In the genomic region with DNA sequence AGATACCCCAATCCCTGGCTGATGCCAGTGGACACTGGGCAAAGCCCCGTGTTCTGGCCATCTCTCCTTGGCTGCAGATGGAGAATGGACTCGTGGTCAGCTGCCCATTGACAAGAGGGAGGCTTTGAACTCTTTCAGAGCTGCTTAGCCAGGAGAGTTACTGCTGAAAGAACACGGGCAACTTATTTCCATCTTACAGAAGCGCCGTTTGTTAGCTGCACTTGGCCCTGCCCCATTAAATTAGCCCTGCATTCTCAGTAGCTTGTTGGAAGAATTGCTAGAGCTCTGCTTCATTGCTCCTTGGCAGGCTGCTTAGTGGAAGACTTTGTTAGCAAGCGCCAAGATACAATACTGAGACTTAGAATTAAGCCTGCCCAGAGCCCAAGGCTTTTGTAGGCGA, we compare ENCODE assay signal across 15 mouse cellular contexts.
A peak's percentile ranks its signal among the peaks of the same experiment; 100 is the strongest.
DNase-seq lines count a peak whose midpoint lies in the region; ATAC-seq and TF ChIP-seq lines count a peak whose summit lies in the region.
"Had no signal": no experiment of that assay in that cellular context is flagged by ENCODE, and none has a peak within 500 bp of the region (broad histone marks: within the 10 kb centered on the region; RNA-seq: fewer than 3 reads in every experiment).

No protein-coding gene starts in this region.

- peak; percentile 60 for ATAC-seq in midbrain, embryonic 16.5 days
- ATAC-seq in midbrain, embryonic 11.5 days (ENCODE audit: low FRiP score): no peak
- peak; percentile 59; the same call in 1 of the 2 replicates for ATAC-seq in neural tube, embryonic 15.5 days (ENCODE audit: low FRiP score)
- ATAC-seq in stomach, postnatal 0 days (ENCODE audit: low FRiP score, low TSS enrichment): no peak

- DNase-seq in cerebellum, postnatal 14 days: peak; percentile 9 to 25
- no peak for DNase-seq in cerebellum, adult 9-10 months
- DNase-seq in midbrain, embryonic 11.5 days (ENCODE audit: low spot score, missing footprints): no peak
- DNase-seq in layer of hippocampus, adult 2 months (ENCODE audit: low spot score in 2 of 2): peak; percentile 15 to 73
- DNase-seq in thymus, postnatal 0 days (ENCODE audit: low spot score): no peak
- DNase-seq in stomach, postnatal 0 days (ENCODE audit: low spot score): no peak
- DNase-seq: gastrocnemius, postnatal 14 days; heart, postnatal 14 days; kidney, adult 8-10 months; lung, adult 18-20 months; thymus, postnatal 25 days had no signal

- no peaks in the 10 kb centered on the region for H3K36me3 ChIP-seq in midbrain, embryonic 16.5 days (ENCODE audit: control insufficient read depth, insufficient read depth, low read length)
- H3K36me3 ChIP-seq in midbrain, embryonic 11.5 days (ENCODE audit: control insufficient read depth, insufficient read depth, low read length): no peaks in the 10 kb centered on the region
- no peaks in the 10 kb centered on the region for H3K36me3 ChIP-seq in neural tube, embryonic 15.5 days
- H3K36me3 ChIP-seq in stomach, postnatal 0 days (ENCODE audit: control insufficient read depth, insufficient read depth, low read length): no peaks in the 10 kb centered on the region
- H3K36me3 ChIP-seq: limb, embryonic 10.5 days had no signal

- TF ChIP-seq EP300 in stomach, postnatal 0 days (optimal IDR thresholded peaks at IDR 0.05): no peak

- no peak overlapping the region for H3K4me3 ChIP-seq in midbrain, embryonic 16.5 days (ENCODE audit: low read depth, low read length)
- H3K4me3 ChIP-seq in midbrain, embryonic 11.5 days (ENCODE audit: low read depth, low read length): no peak overlapping the region
- H3K4me3 ChIP-seq in layer of hippocampus, adult 2 months: no peak overlapping the region
- no peak overlapping the region for H3K4me3 ChIP-seq in neural tube, embryonic 15.5 days (replicated peaks)
- no peak overlapping the region for H3K4me3 ChIP-seq in stomach, postnatal 0 days (ENCODE audit: low read depth, low read length)
- H3K4me3 ChIP-seq: limb, embryonic 10.5 days; megakaryocyte, embryonic 14.5 days had no signal

- WGBS in midbrain, embryonic 16.5 days: 52% methylated on average over 7 of the region's 7 CpGs
- WGBS in midbrain, embryonic 11.5 days: 62% methylated on average over 7 of the region's 7 CpGs
- 54% methylated on average over 7 of the region's 7 CpGs for WGBS in neural tube, embryonic 15.5 days
- 78% methylated on average over 7 of the region's 7 CpGs for WGBS in stomach, postnatal 0 days

- H3K27me3 ChIP-seq in midbrain, embryonic 16.5 days (ENCODE audit: control insufficient read depth, insufficient read depth, low read depth, low read length): no peaks in the 10 kb centered on the region
- no peaks in the 10 kb centered on the region for H3K27me3 ChIP-seq in midbrain, embryonic 11.5 days (ENCODE audit: control insufficient read depth, insufficient read depth, low read length)
- H3K27me3 ChIP-seq in neural tube, embryonic 15.5 days (replicated peaks): no peaks in the 10 kb centered on the region
- H3K27me3 ChIP-seq in stomach, postnatal 0 days (ENCODE audit: control insufficient read depth, insufficient read depth, low read length): no peaks in the 10 kb centered on the region
- H3K27me3 ChIP-seq: megakaryocyte, embryonic 14.5 days had no signal

- no peak for TF ChIP-seq CTCF in layer of hippocampus, adult 2 months (conservative IDR thresholded peaks at IDR 0.05)
- TF ChIP-seq CTCF in stomach, postnatal 0 days (IDR thresholded peaks at IDR 0.05; ENCODE audit: low read depth): no peak

- no peak overlapping the region for H3K9ac ChIP-seq in midbrain, embryonic 16.5 days (ENCODE audit: low read depth, low read length)
- no peak overlapping the region for H3K9ac ChIP-seq in midbrain, embryonic 11.5 days (ENCODE audit: low read length)
- no peak overlapping the region for H3K9ac ChIP-seq in neural tube, embryonic 15.5 days (replicated peaks)
- H3K9ac ChIP-seq in stomach, postnatal 0 days (ENCODE audit: low read length): no peak overlapping the region

- H3K9me3 ChIP-seq in midbrain, embryonic 16.5 days (replicated peaks; ENCODE audit: control insufficient read depth, low read length, poor library complexity, severe bottlenecking): no peaks in the 10 kb centered on the region
- H3K9me3 ChIP-seq in midbrain, embryonic 11.5 days (ENCODE audit: control insufficient read depth, low read length): no peaks in the 10 kb centered on the region
- no peaks in the 10 kb centered on the region for H3K9me3 ChIP-seq in neural tube, embryonic 15.5 days (replicated peaks)
- no peaks in the 10 kb centered on the region for H3K9me3 ChIP-seq in stomach, postnatal 0 days (ENCODE audit: control insufficient read depth, low read length)
- H3K9me3 ChIP-seq: limb, embryonic 10.5 days; megakaryocyte, embryonic 14.5 days had no signal

- no peak overlapping the region for H3K4me2 ChIP-seq in midbrain, embryonic 16.5 days (ENCODE audit: low read length)
- H3K4me2 ChIP-seq in midbrain, embryonic 11.5 days: no peak overlapping the region
- no peak overlapping the region for H3K4me2 ChIP-seq in neural tube, embryonic 15.5 days
- no peak overlapping the region for H3K4me2 ChIP-seq in stomach, postnatal 0 days (replicated peaks; ENCODE audit: low read depth)

- peaks cover 3% of the 10 kb centered on the region; the same call in 1 of the 2 replicates for H3K4me1 ChIP-seq in midbrain, embryonic 16.5 days (ENCODE audit: control insufficient read depth, insufficient read depth, low read length)
- no peaks in the 10 kb centered on the region for H3K4me1 ChIP-seq in midbrain, embryonic 11.5 days (ENCODE audit: control insufficient read depth, insufficient read depth, low read length)
- no peaks in the 10 kb centered on the region for H3K4me1 ChIP-seq in neural tube, embryonic 15.5 days
- no peaks in the 10 kb centered on the region for H3K4me1 ChIP-seq in stomach, postnatal 0 days (replicated peaks; ENCODE audit: control insufficient read depth, insufficient read depth)
- H3K4me1 ChIP-seq: limb, embryonic 10.5 days had no signal

- H3K27ac ChIP-seq in midbrain, embryonic 16.5 days (ENCODE audit: low read length): no peak overlapping the region
- H3K27ac ChIP-seq in midbrain, embryonic 11.5 days (ENCODE audit: low read depth, low read length): no peak overlapping the region
- peak overlapping the region; percentile 43; the same call in 1 of the 2 replicates for H3K27ac ChIP-seq in layer of hippocampus, adult 2 months
- no peak overlapping the region for H3K27ac ChIP-seq in neural tube, embryonic 15.5 days (replicated peaks)
- H3K27ac ChIP-seq in stomach, postnatal 0 days (replicated peaks): no peak overlapping the region
- H3K27ac ChIP-seq: limb, embryonic 10.5 days had no signal

Comparison
In these comparisons a context has a peak if more than half of its experiments do, and no peak if none do; other contexts are left out.
1. DNase-seq: peak in cerebellum, postnatal 14 days (2 of 2) and layer of hippocampus, adult 2 months (2 of 2); none in cerebellum, adult 9-10 months (single experiment), midbrain, embryonic 11.5 days (single experiment), thymus, postnatal 0 days (single experiment) and stomach, postnatal 0 days (single experiment).
2. ATAC-seq: peak in midbrain, embryonic 16.5 days (single experiment) and neural tube, embryonic 15.5 days (single experiment); none in midbrain, embryonic 11.5 days (single experiment) and stomach, postnatal 0 days (single experiment).